Mouse (Mus musculus) stomach, postnatal 0 days (tissue): ENCODE results near the gene Hepacam. TPM values are rescaled to one million over a fixed set of nuclear protein-coding genes. Genes with fewer than 3 reads are reported as not detected.

Experiments used
- ATAC-seq: fragments of 200-750 bp; cut with Nextera tagmentation; 2 replicates; pipeline ENCODE4 v1.8.0; 2017; ENCODE audit not compliant: low FRiP score, low TSS enrichment
- DNase-seq: peaks from one replicate; pipeline ENCODE4 v3.0.0-alpha.2; 2016; ENCODE audit warnings: low spot score
- H3K27ac ChIP-seq: fragments of 300-500 bp; sonication (generic); replicated peaks from 2 replicates; pipeline ENCODE4 v1.5.1; 2014; ENCODE audit warnings: mild to moderate bottlenecking, control low read depth
- H3K27me3 ChIP-seq: fragments of 300-500 bp; sonication (generic); 2 replicates; pipeline ENCODE4 v1.6.1; 2014; ENCODE audit warnings: low read length; ENCODE audit not compliant: control insufficient read depth, insufficient read depth
- H3K36me3 ChIP-seq: fragments of 300-500 bp; sonication (generic); 2 replicates; pipeline ENCODE4 v1.6.1; 2014; ENCODE audit warnings: low read length, mixed read lengths; ENCODE audit not compliant: control insufficient read depth, insufficient read depth
- H3K4me1 ChIP-seq: fragments of 300-500 bp; sonication (generic); replicated peaks from 2 replicates; pipeline ENCODE4 v1.6.1; 2014; ENCODE audit warnings: antibody characterized with exemption; ENCODE audit not compliant: control insufficient read depth, insufficient read depth
- H3K4me2 ChIP-seq: fragments of 300-500 bp; sonication (generic); replicated peaks from 2 replicates; pipeline ENCODE4 v1.6.1; 2014; ENCODE audit warnings: low read depth, mild to moderate bottlenecking, control low read depth, moderate library complexity
- H3K4me3 ChIP-seq: fragments of 300-500 bp; sonication (generic); 2 replicates; pipeline ENCODE4 v1.5.1; 2014; ENCODE audit warnings: low read depth, low read length, control low read depth
- H3K9ac ChIP-seq: fragments of 300-500 bp; sonication (generic); 2 replicates; pipeline ENCODE4 v1.6.1; 2014; ENCODE audit warnings: mild to moderate bottlenecking, low read length, control low read depth, mixed read lengths
- H3K9me3 ChIP-seq: fragments of 300-500 bp; sonication (generic); 2 replicates; pipeline ENCODE4 v1.6.1; 2016; ENCODE audit warnings: low read length; ENCODE audit not compliant: control insufficient read depth
- CTCF ChIP-seq: IDR thresholded peaks from 2 replicates; pipeline ENCODE4 v1.5.1; 2016; ENCODE audit warnings: antibody characterized with exemption, low read depth, mild to moderate bottlenecking, moderate library complexity
- EP300 ChIP-seq: optimal IDR thresholded peaks from 2 replicates; pipeline ENCODE3; 2016; ENCODE audit warnings: antibody characterized with exemption
- WGBS: fragments of 180-500 bp; shearing (Covaris S2); extraction: QIAGEN DNeasy Blood & Tissue Kit; methylation state at CpG from one replicate; pipeline ENCODE4 v1.1.7; 2014; 5-methylcytosine and 5-hydroxymethylcytosine counted together
- polyA plus RNA-seq: library from polyadenylated mRNA; unstranded; fragments of >200 nt; fragmentation: Nextera tagmentation; extraction: Ambion mirVana; gene quantifications from 2 replicates; pipeline ENCODE4 v1.2.1, GENCODE M21; 2015

Gene Hepacam
- polyA plus RNA-seq, 1 experiment from 2014 or later, result 0.10 TPM

DNA sequence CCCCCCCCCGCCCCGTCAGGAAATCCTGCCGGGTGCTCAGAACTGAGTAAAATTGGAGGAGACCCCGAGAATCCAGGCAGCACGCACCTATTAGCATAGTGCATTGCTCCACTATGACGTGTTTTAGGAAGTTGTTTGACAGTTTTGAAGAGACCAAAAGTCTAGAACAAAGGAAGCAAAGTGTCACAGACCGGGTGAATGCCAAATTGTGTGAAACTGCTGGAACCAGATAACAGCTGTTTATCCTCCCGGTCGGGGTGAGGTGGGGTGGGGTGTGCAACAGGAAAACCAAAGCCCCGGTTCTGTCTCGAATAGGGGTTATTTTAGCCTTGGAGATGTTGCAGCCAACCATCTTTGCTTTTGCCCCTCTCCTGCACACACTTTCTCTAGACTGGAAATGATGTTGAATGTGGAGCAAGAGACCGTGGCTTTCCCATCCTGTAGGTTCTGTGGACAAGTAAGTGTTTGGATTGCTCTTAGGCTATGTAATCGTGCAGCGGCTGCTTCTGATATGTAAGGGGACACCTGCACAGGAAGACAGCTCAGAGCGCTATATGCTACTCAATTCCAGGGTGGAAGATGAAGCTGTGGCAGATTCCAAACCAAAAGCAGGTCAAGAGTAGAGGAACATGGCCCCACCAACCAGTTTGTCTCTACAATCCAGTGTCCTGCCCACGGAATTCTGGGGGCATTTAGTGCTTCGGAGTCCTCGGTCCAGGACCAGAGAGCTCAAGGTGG is 66.8 kb downstream of the Hepacam start:
- ATAC-seq (no peak), DNase-seq (no peak)
- Histone ChIP-seq H3K4me2 (no peak overlapping the region), H3K27ac (no peak overlapping the region), H3K9ac (no peak overlapping the region), H3K4me1 (no peaks in the 10 kb centered on the region), H3K4me3 (no peak overlapping the region), H3K9me3 (no peaks in the 10 kb centered on the region), H3K36me3 (no peaks in the 10 kb centered on the region), H3K27me3 (peaks cover 14% of the 10 kb centered on the region; the same call in 1 of the 2 replicates)
- TF ChIP-seq EP300, result no peak
- TF ChIP-seq CTCF, result no peak
- 1% methylated on average over 18 of the region's 18 CpGs for whole genome bisulfite sequencing

- 1% methylated on average over 14 of the region's 14 CpGs for WGBS
- Histone ChIP-seq H3K27ac (no peak overlapping the region), H3K4me2 (no peak overlapping the region), H3K36me3 (no peaks in the 10 kb centered on the region), H3K4me3 (no peak overlapping the region), H3K4me1 (no peaks in the 10 kb centered on the region), H3K9me3 (no peaks in the 10 kb centered on the region), H3K27me3 (peaks cover 10% of the 10 kb centered on the region; the same call in 1 of the 2 replicates), H3K9ac (no peak overlapping the region)
- DNase-seq (no peak), ATAC-seq (no peak)
- no peak for TF ChIP-seq EP300
- TF ChIP-seq CTCF, result no peak
Measured at GRCm38 (mm10) chr9:37434932-37435331, 67.8 kb downstream of the Hepacam start.

DNA sequence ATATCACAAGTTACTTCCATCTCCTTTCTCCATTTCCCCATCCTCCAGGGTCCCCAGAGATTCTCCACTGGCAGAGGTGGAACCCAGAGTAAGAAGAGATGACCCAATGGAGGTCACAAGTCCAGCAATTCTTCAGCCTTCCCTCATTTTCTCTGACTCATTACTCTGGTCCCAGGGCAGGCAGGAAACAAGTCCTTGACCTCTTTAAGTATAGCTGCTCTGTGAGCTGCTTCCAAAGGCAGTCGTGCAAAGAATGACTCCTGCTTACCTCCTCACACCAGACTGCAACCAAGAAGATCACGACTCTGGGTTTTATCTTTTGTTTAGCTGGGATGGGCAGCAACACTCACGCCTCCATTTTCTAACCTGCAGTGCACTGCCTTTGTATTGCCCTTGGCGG is 68.5 kb downstream of the Hepacam start:
- Histone ChIP-seq H3K27me3 (peaks cover 10% of the 10 kb centered on the region; the same call in 1 of the 2 replicates), H3K9ac (no peak overlapping the region), H3K4me3 (no peak overlapping the region), H3K9me3 (no peaks in the 10 kb centered on the region), H3K4me2 (no peak overlapping the region), H3K4me1 (no peaks in the 10 kb centered on the region), H3K36me3 (no peaks in the 10 kb centered on the region), H3K27ac (no peak overlapping the region)
- WGBS, result 4% methylated on average over 4 of the region's 4 CpGs
- no peak for TF ChIP-seq EP300
- TF ChIP-seq CTCF, result no peak
- ATAC-seq (no peak), DNase-seq (no peak)

Other genes with a start within 250 kb of the Hepacam start
- 2.4 and 3.3 TPM in 2 replicates for gene Pknox2, start 219.9 kb upstream of the Hepacam start, polyA plus RNA-seq
- 7.3 and 7.4 TPM in 2 replicates for gene Tmem218, start 159.1 kb upstream of the Hepacam start, polyA plus RNA-seq
- 2.5 and 3.9 TPM in 2 replicates for gene Slc37a2, start 111.6 kb upstream of the Hepacam start, polyA plus RNA-seq
- gene Ccdc15, start 18.9 kb upstream of the Hepacam start, polyA plus RNA-seq, result 2.2 TPM in 2 replicates
- 4.4 and 5.2 TPM in 2 replicates for gene Robo4, start 34.5 kb downstream of the Hepacam start, polyA plus RNA-seq
- 0.02 and 0.11 TPM in 2 replicates for gene Robo3, start 65.9 kb downstream of the Hepacam start, polyA plus RNA-seq
- gene Msantd2, start 122.0 kb downstream of the Hepacam start, polyA plus RNA-seq, result 7.5 TPM in 2 replicates
- 28.2 and 30.5 TPM in 2 replicates for gene Esam, start 160.7 kb downstream of the Hepacam start, polyA plus RNA-seq
- gene Vsig2, start 171.9 kb downstream of the Hepacam start, polyA plus RNA-seq, result 350 and 369 TPM in 2 replicates
- 2.3 and 2.6 TPM in 2 replicates for gene Nrgn, start 185.6 kb downstream of the Hepacam start, polyA plus RNA-seq
- gene Siae, start 188.3 kb downstream of the Hepacam start, polyA plus RNA-seq, result 6.9 and 7.7 TPM in 2 replicates
- gene Spa17, start 246.4 kb downstream of the Hepacam start, polyA plus RNA-seq, result 3.4 and 4.0 TPM in 2 replicates